In genomic region chr4:128575811-128576210, GRCm38 (mm10) we compare ENCODE assay signal across 19 mouse cellular contexts. TPM values are rescaled to one million over a fixed set of nuclear protein-coding genes. Genes with fewer than 3 reads are reported as not detected.
DNase-seq lines count a peak whose midpoint lies in the region; ATAC-seq and TF ChIP-seq lines count a peak whose summit lies in the region.
"Had no signal": no experiment of that assay in that cellular context is flagged by ENCODE, and none has a peak within 500 bp of the region (broad histone marks: within the 10 kb centered on the region; RNA-seq: fewer than 3 reads in every experiment).

No protein-coding gene starts in this region.

- H3K4me2 ChIP-seq in heart, embryonic 12.5 days, result no peak overlapping the region
- H3K4me2 ChIP-seq: embryonic facial prominence, embryonic 15.5 days; forebrain, embryonic 15.5 days; hindbrain, embryonic 13.5 days; liver, embryonic 11.5 days; midbrain, embryonic 13.5 days had no signal

- WGBS in heart, embryonic 12.5 days, result 82% methylated on average over 4 of the region's 4 CpGs
- 37% methylated on average over 4 of the region's 4 CpGs for WGBS in lung, adult 2 months

- no peak overlapping the region for H3K27ac ChIP-seq in heart, embryonic 12.5 days (ENCODE audit: poor library complexity, severe bottlenecking)
- H3K27ac ChIP-seq: embryonic facial prominence, embryonic 15.5 days; forebrain, embryonic 15.5 days; gastrocnemius, adult 2 months; heart, adult 2 months; hindbrain, embryonic 13.5 days; kidney, postnatal 0 days; macrophage; midbrain, embryonic 13.5 days had no signal

- TF ChIP-seq POLR2A in lung, adult 2 months (IDR thresholded peaks at IDR 0.05; ENCODE audit: borderline replicate concordance, extremely low read depth, low read depth, low read length), result no peak

- H3K27me3 ChIP-seq in heart, embryonic 12.5 days (replicated peaks), result no peaks in the 10 kb centered on the region
- H3K27me3 ChIP-seq: embryonic facial prominence, embryonic 15.5 days; forebrain, embryonic 15.5 days; hindbrain, embryonic 13.5 days; midbrain, embryonic 13.5 days had no signal

- H3K9me3 ChIP-seq in heart, embryonic 12.5 days (replicated peaks), result peaks cover 21% of the 10 kb centered on the region

- no peak for ATAC-seq in heart, embryonic 12.5 days (ENCODE audit: insufficient number of reproducible peaks, low FRiP score)
- ATAC-seq: forebrain, embryonic 15.5 days; midbrain, embryonic 13.5 days had no signal

- intact Hi-C loops in heart, postnatal 10 days (cut with DNase I), result no loop called here

- H3K36me3 ChIP-seq in heart, embryonic 12.5 days, result peaks cover 29% of the 10 kb centered on the region

- no peak overlapping the region for H3K4me3 ChIP-seq in heart, embryonic 12.5 days
- H3K4me3 ChIP-seq in lung, adult 2 months (replicated peaks; ENCODE audit: extremely low read depth, low read depth, low read length), result no peak overlapping the region
- H3K4me3 ChIP-seq: embryonic facial prominence, embryonic 15.5 days; forebrain, embryonic 15.5 days; gastrocnemius, adult 2 months; heart, adult 2 months; hindbrain, embryonic 13.5 days; midbrain, embryonic 13.5 days had no signal

- peak; percentile 5 to 11 for DNase-seq in heart, postnatal 10 days
- peak; percentile 13 for DNase-seq in gonadal fat pad, adult 2 months (ENCODE audit: low read depth)
- peak; percentile 18 for DNase-seq in lung, adult 2 months
- peak; percentile 8 for DNase-seq in ovary, postnatal 10 days (ENCODE audit: low spot score)
- no peak for DNase-seq in urinary bladder, adult 18-20 months (ENCODE audit: low spot score in 2 of 2)
- DNase-seq in frontal cortex, postnatal 14 days (ENCODE audit: low spot score in 2 of 2), result no peak
- DNase-seq in spleen, adult 18-20 months, result no peak
- DNase-seq: adrenal gland, adult 8-10 months; cerebellum, adult 2 months; gastrocnemius, adult 2 months; heart, adult 2 months had no signal

- no peaks in the 10 kb centered on the region for H3K4me1 ChIP-seq in heart, embryonic 12.5 days (replicated peaks)
- no peaks in the 10 kb centered on the region for H3K4me1 ChIP-seq in lung, adult 2 months (ENCODE audit: control insufficient read depth, insufficient read depth, low read length)
- H3K4me1 ChIP-seq: embryonic facial prominence, embryonic 15.5 days; forebrain, embryonic 15.5 days; hindbrain, embryonic 13.5 days; midbrain, embryonic 13.5 days had no signal

- TF ChIP-seq CTCF in lung, adult 2 months (IDR thresholded peaks at IDR 0.05; ENCODE audit: insufficient read depth, low read length), result no peak

- no peak overlapping the region for H3K9ac ChIP-seq in heart, embryonic 12.5 days
- H3K9ac ChIP-seq: embryonic facial prominence, embryonic 15.5 days; forebrain, embryonic 15.5 days; hindbrain, embryonic 13.5 days; midbrain, embryonic 13.5 days had no signal

RNA-seq across cellular contexts. Expression of gene Zscan20, which starts 34.1 kb away (rescaled TPM):
- 1 to 10 TPM; 2.9 to 3.8 TPM for total RNA-seq in heart, postnatal 10 days (2021)
- polyA plus RNA-seq in heart, embryonic 12.5 days (2016; fragmentation: Nextera tagmentation; extraction: Ambion mirVana), result 4.7 TPM in 2 replicates
- 2.1 and 2.4 TPM in 2 replicates for polyA plus RNA-seq in gonadal fat pad, adult 2 months (2012; rRNA removed)
- 2.4 and 2.5 TPM in 2 replicates for polyA plus RNA-seq in lung, adult 2 months (2012; rRNA removed)

RNA-seq across cellular contexts. Expression of gene Tlr12, which starts 42.6 kb away (rescaled TPM):
- total RNA-seq in heart, postnatal 10 days (2021), result under 1 TPM; 0.10 to 0.22 TPM
- 0.22 and 0.46 TPM in 2 replicates for polyA plus RNA-seq in heart, embryonic 12.5 days (2016; fragmentation: Nextera tagmentation; extraction: Ambion mirVana)
- 2.2 TPM in 2 replicates for polyA plus RNA-seq in gonadal fat pad, adult 2 months (2012; rRNA removed)
- polyA plus RNA-seq in lung, adult 2 months (2012; rRNA removed), result 1.4 and 1.8 TPM in 2 replicates
- total RNA-seq: gastrocnemius, adult 2 months had no signal

Comparison
In these comparisons a context has a peak if more than half of its experiments do, and no peak if none do; other contexts are left out.
1. DNase-seq: peak in heart, postnatal 10 days (2 of 2), gonadal fat pad, adult 2 months (single experiment), lung, adult 2 months (single experiment) and ovary, postnatal 10 days (single experiment); none in urinary bladder, adult 18-20 months (0 of 2), frontal cortex, postnatal 14 days (0 of 2) and spleen, adult 18-20 months (0 of 2).